Comparison of ENCODE assay signal across 15 mouse cellular contexts in genomic region chr4:24213262-24214036, GRCm38 (mm10).
DNase-seq lines count a peak whose midpoint lies in the region; ATAC-seq lines count a peak whose summit lies in the region.
"Had no signal": no experiment of that assay in that cellular context is flagged by ENCODE, and none has a peak within 500 bp of the region (broad histone marks: within the 10 kb centered on the region; RNA-seq: fewer than 3 reads in every experiment).

No protein-coding gene starts in this region.

- no peaks in the 10 kb centered on the region for H3K27me3 ChIP-seq in midbrain, embryonic 11.5 days (ENCODE audit: control insufficient read depth, insufficient read depth, low read length)
- H3K27me3 ChIP-seq in midbrain, embryonic 10.5 days (ENCODE audit: low read depth, poor library complexity, severe bottlenecking), result no peaks in the 10 kb centered on the region
- no peaks in the 10 kb centered on the region for H3K27me3 ChIP-seq in forebrain, embryonic 10.5 days (ENCODE audit: poor library complexity, severe bottlenecking)
- H3K27me3 ChIP-seq in hindbrain, embryonic 15.5 days, result no peaks in the 10 kb centered on the region
- H3K27me3 ChIP-seq in liver, embryonic 11.5 days (replicated peaks; ENCODE audit: control insufficient read depth, insufficient read depth, low read length), result no peaks in the 10 kb centered on the region
- H3K27me3 ChIP-seq: embryonic facial prominence, embryonic 12.5 days; limb, embryonic 13.5 days; lung, embryonic 15.5 days had no signal

- no peak overlapping the region for H3K4me3 ChIP-seq in midbrain, embryonic 11.5 days (ENCODE audit: low read depth, low read length)
- H3K4me3 ChIP-seq in midbrain, embryonic 10.5 days, result no peak overlapping the region
- H3K4me3 ChIP-seq in forebrain, embryonic 10.5 days, result no peak overlapping the region
- H3K4me3 ChIP-seq in hindbrain, embryonic 15.5 days, result no peak overlapping the region
- no peak overlapping the region for H3K4me3 ChIP-seq in liver, embryonic 11.5 days (ENCODE audit: low read depth, low read length)
- H3K4me3 ChIP-seq: embryonic facial prominence, embryonic 12.5 days; heart, embryonic 10.5 days; limb, embryonic 13.5 days; lung, embryonic 15.5 days; myocyte had no signal

- H3K4me2 ChIP-seq in midbrain, embryonic 11.5 days, result no peak overlapping the region
- no peak overlapping the region for H3K4me2 ChIP-seq in hindbrain, embryonic 15.5 days
- H3K4me2 ChIP-seq in liver, embryonic 11.5 days, result no peak overlapping the region
- H3K4me2 ChIP-seq: embryonic facial prominence, embryonic 12.5 days; limb, embryonic 13.5 days; lung, embryonic 15.5 days had no signal

- DNase-seq in midbrain, embryonic 11.5 days (ENCODE audit: low spot score, missing footprints), result no peak
- no peak for DNase-seq in midbrain, embryonic 10.5 days (ENCODE audit: low spot score)
- peak; percentile 68 for DNase-seq in forebrain, embryonic 10.5 days (ENCODE audit: extremely low spot score, low spot score)
- DNase-seq in retina, embryonic 14.5 days (ENCODE audit: low spot score), result peak; percentile 62
- DNase-seq in urinary bladder, adult 2 months (ENCODE audit: low spot score), result no peak
- DNase-seq in liver, embryonic 11.5 days (ENCODE audit: low spot score), result no peak
- DNase-seq: adrenal gland, adult 2 months; kidney, postnatal 36 days had no signal

- H3K27ac ChIP-seq in midbrain, embryonic 11.5 days (ENCODE audit: low read depth, low read length), result no peak overlapping the region
- no peak overlapping the region for H3K27ac ChIP-seq in midbrain, embryonic 10.5 days (replicated peaks)
- peak overlapping the region; percentile 72 for H3K27ac ChIP-seq in forebrain, embryonic 10.5 days
- H3K27ac ChIP-seq in hindbrain, embryonic 15.5 days (replicated peaks), result no peak overlapping the region
- no peak overlapping the region for H3K27ac ChIP-seq in liver, embryonic 11.5 days (ENCODE audit: low read depth, low read length)
- H3K27ac ChIP-seq: embryonic facial prominence, embryonic 12.5 days; heart, embryonic 10.5 days; limb, embryonic 13.5 days; lung, embryonic 15.5 days had no signal

- H3K36me3 ChIP-seq in midbrain, embryonic 11.5 days (ENCODE audit: control insufficient read depth, insufficient read depth, low read length), result no peaks in the 10 kb centered on the region
- no peaks in the 10 kb centered on the region for H3K36me3 ChIP-seq in midbrain, embryonic 10.5 days
- no peaks in the 10 kb centered on the region for H3K36me3 ChIP-seq in forebrain, embryonic 10.5 days (replicated peaks)
- H3K36me3 ChIP-seq in hindbrain, embryonic 15.5 days, result no peaks in the 10 kb centered on the region
- H3K36me3 ChIP-seq in liver, embryonic 11.5 days (ENCODE audit: control insufficient read depth, insufficient read depth, low read length), result no peaks in the 10 kb centered on the region
- H3K36me3 ChIP-seq: embryonic facial prominence, embryonic 12.5 days; heart, embryonic 10.5 days; limb, embryonic 13.5 days; lung, embryonic 15.5 days had no signal

- WGBS in midbrain, embryonic 11.5 days, result 64% methylated on average over 10 of the region's 10 CpGs
- WGBS in midbrain, embryonic 10.5 days, result 72% methylated on average over 10 of the region's 10 CpGs
- WGBS in forebrain, embryonic 10.5 days, result 48% methylated on average over 10 of the region's 10 CpGs
- 40% methylated on average over 10 of the region's 10 CpGs for WGBS in hindbrain, embryonic 15.5 days
- 68% methylated on average over 10 of the region's 10 CpGs for WGBS in liver, embryonic 11.5 days

- ATAC-seq in midbrain, embryonic 11.5 days (ENCODE audit: low FRiP score), result peak; percentile 66; the same call in 1 of the 2 replicates
- ATAC-seq in hindbrain, embryonic 15.5 days (ENCODE audit: low FRiP score, low read depth), result 0 out of 2 replicates have a peak, but pooled peaks have one; percentile 23
- no peak for ATAC-seq in liver, embryonic 11.5 days (replicated peaks; ENCODE audit: low FRiP score)
- ATAC-seq: inflammation-experienced regulatory T-cells, adult 6 months had no signal

- no peaks in the 10 kb centered on the region for H3K9me3 ChIP-seq in midbrain, embryonic 11.5 days (ENCODE audit: control insufficient read depth, low read length)
- no peaks in the 10 kb centered on the region for H3K9me3 ChIP-seq in midbrain, embryonic 10.5 days (replicated peaks)
- no peaks in the 10 kb centered on the region for H3K9me3 ChIP-seq in forebrain, embryonic 10.5 days
- H3K9me3 ChIP-seq in hindbrain, embryonic 15.5 days, result no peaks in the 10 kb centered on the region
- no peaks in the 10 kb centered on the region for H3K9me3 ChIP-seq in liver, embryonic 11.5 days (ENCODE audit: control insufficient read depth, low read length)
- H3K9me3 ChIP-seq: embryonic facial prominence, embryonic 12.5 days; heart, embryonic 10.5 days; limb, embryonic 13.5 days; lung, embryonic 15.5 days had no signal

- H3K9ac ChIP-seq in midbrain, embryonic 11.5 days (ENCODE audit: low read length), result no peak overlapping the region
- H3K9ac ChIP-seq in hindbrain, embryonic 15.5 days, result no peak overlapping the region
- H3K9ac ChIP-seq in liver, embryonic 11.5 days (ENCODE audit: low read depth, low read length), result no peak overlapping the region
- H3K9ac ChIP-seq: embryonic facial prominence, embryonic 12.5 days; limb, embryonic 13.5 days; lung, embryonic 15.5 days had no signal

- no peaks in the 10 kb centered on the region for H3K4me1 ChIP-seq in midbrain, embryonic 11.5 days (ENCODE audit: control insufficient read depth, insufficient read depth, low read length)
- peaks cover 14% of the 10 kb centered on the region for H3K4me1 ChIP-seq in midbrain, embryonic 10.5 days
- H3K4me1 ChIP-seq in forebrain, embryonic 10.5 days, result peaks cover 47% of the 10 kb centered on the region
- H3K4me1 ChIP-seq in hindbrain, embryonic 15.5 days (replicated peaks), result peaks cover 6% of the 10 kb centered on the region; the same call in 1 of the 2 replicates
- no peaks in the 10 kb centered on the region for H3K4me1 ChIP-seq in liver, embryonic 11.5 days (replicated peaks; ENCODE audit: control insufficient read depth, insufficient read depth, low read length)
- H3K4me1 ChIP-seq: embryonic facial prominence, embryonic 12.5 days; heart, embryonic 10.5 days; limb, embryonic 13.5 days; lung, embryonic 15.5 days had no signal

Comparison
In these comparisons a context has a peak if more than half of its experiments do, and no peak if none do; other contexts are left out.
1. DNase-seq: peak in forebrain, embryonic 10.5 days (single experiment) and retina, embryonic 14.5 days (single experiment); none in midbrain, embryonic 11.5 days (single experiment), midbrain, embryonic 10.5 days (single experiment), urinary bladder, adult 2 months (single experiment) and liver, embryonic 11.5 days (single experiment).